Mouse (Mus musculus): Measurements from ENCODE around the gene 4430402I18Rik. TPM values are rescaled to one million over a fixed set of nuclear protein-coding genes. Genes with fewer than 3 reads are reported as not detected.
A peak's percentile ranks its signal among the peaks of the same experiment; 100 is the strongest.

The 4430402I18Rik gene
- polyA plus RNA-seq, 1 experiment from 2014 or later, result 0.43 TPM

DNA sequence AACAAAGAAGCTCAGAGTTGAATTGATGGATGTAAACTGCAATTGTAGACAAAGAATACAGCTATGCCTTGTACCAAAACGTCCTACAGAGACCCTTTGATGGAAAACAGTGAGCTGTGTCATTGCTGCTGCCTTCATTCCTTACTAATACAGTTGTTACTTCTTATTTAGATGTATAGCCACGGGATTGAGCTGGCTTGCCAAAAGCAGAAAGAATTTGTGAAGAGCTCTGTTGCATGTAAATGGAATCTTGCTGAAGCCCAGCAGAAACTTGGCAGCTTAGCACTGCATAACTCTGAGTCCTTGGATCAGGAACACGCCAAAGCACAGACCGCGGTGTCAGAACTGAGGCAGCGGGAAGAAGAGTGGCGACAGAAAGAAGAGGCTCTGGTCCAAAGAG lies 27.3 kb upstream of the 4430402I18Rik start:
- no peak overlapping the region for H3K9ac ChIP-seq
- H3K4me1 ChIP-seq, result peaks cover 8% of the 10 kb centered on the region
- 88% methylated on average over 7 of the region's 7 CpGs for WGBS
- H3K27me3 ChIP-seq, result no peaks in the 10 kb centered on the region
- no peak overlapping the region for H3K4me3 ChIP-seq
- no peak for ATAC-seq (ENCODE audit: low FRiP score, low read depth)
- H3K4me2 ChIP-seq (replicated peaks), result no peak overlapping the region
- no peak overlapping the region for H3K27ac ChIP-seq
- H3K36me3 ChIP-seq, result peaks cover 44% of the 10 kb centered on the region
- H3K9me3 ChIP-seq, result no peaks in the 10 kb centered on the region

DNA sequence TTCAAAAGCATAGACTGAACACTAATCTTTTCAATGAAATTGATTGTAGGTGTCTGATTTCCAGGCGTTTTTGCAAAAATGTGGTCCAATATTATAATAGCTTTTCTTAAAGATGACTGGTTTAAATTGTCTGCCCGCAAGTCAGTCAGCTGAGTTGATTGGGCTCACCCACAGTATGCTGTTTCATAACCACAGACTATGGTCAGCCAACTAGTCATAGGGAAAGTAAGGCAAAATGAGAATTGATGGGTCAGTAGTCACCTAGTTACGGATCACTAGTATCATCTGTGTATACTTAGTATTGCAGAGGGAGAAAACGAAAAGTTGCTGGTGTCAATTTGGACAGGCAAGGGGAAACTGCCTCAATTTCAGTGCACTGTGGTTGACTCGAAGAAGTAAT lies 23.8 kb upstream of the 4430402I18Rik start:
- peak overlapping the region; percentile 93 for H3K9ac ChIP-seq
- no peaks in the 10 kb centered on the region for H3K9me3 ChIP-seq
- no peak overlapping the region for H3K27ac ChIP-seq
- ATAC-seq (ENCODE audit: low FRiP score, low read depth), result no peak
- peak overlapping the region; percentile 88 for H3K4me3 ChIP-seq
- H3K4me2 ChIP-seq (replicated peaks), result peak overlapping the region; percentile 76
- H3K36me3 ChIP-seq, result peaks cover 30% of the 10 kb centered on the region
- peaks cover 14% of the 10 kb centered on the region for H3K4me1 ChIP-seq
- H3K27me3 ChIP-seq, result no peaks in the 10 kb centered on the region
- 62% methylated on average over 5 of the region's 5 CpGs for WGBS

DNA sequence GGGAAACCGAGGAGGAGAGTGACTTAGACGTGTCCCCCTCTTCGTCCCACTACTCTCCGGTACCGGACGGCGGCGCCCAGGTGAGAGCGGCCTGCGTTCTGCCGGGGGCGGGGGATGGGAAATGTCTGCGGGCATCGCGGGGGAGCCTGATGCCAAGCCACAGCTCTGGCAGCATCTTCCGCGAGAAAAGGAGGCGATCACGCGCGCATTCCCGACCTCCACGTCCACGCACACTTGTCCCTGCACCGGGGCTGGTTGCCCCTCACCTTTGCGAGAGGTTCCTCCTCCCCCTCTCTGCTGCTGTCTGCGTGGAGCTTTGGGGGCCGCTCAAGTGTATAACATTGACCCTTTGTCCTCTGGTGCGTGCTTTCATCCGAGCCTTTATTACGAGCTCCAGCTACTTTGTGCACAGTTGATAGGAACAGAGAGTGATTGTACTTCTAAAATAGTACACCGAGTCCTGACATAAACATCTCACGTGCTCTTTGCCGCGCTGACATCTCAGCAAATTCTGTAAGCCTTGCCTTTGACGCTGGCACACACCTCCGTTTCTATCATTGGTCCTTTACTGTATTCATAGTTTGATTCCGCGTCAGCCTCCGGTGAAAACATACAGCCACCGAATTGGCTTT lies 23.1 kb upstream of the 4430402I18Rik start:
- 1% methylated on average over 41 of the region's 41 CpGs for WGBS
- Histone ChIP-seq H3K4me1 (peaks cover 14% of the 10 kb centered on the region), H3K36me3 (peaks cover 24% of the 10 kb centered on the region), H3K4me2 (replicated peaks) (peak overlapping the region; percentile 76), H3K4me3 (peak overlapping the region; percentile 88), H3K27me3 (no peaks in the 10 kb centered on the region), H3K9me3 (no peaks in the 10 kb centered on the region), H3K27ac (peak overlapping the region; percentile 84), H3K9ac (peak overlapping the region; percentile 93)
- peak; percentile 45 for ATAC-seq (ENCODE audit: low FRiP score, low read depth)

DNA sequence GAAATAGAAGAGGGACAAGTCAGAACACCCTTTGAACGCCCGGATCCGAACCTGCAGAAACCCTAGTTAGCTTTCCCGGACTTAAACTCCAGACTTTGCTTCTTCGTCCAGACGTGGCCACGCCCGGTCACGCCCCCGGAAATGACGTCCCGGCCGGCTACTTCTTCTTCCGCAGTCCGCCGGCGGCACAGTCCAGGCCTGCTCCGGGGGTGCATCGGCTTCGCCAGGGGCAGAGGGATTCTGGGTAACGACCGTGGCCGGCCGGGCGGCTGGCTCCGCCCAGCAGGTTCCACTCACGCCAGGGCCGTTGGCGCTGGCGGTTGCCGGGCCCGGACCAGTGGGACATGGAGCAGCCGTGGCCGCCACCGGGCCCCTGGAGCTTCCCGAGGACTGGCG lies 22.6 kb upstream of the 4430402I18Rik start, which contains the start of gene Cdc37l1:
TSS of gene Cdc37l1 (plus strand) at position 159 of the 396 bp plus-strand sequence.
- peak within 1 kb of the TSS; percentile 84 for H3K27ac ChIP-seq
- peak within 1 kb of the TSS; percentile 76 for H3K4me2 ChIP-seq (replicated peaks)
- under 1% methylated on average over 37 of the region's 37 CpGs for WGBS
- H3K36me3 ChIP-seq, result peaks cover 19% of the 10 kb centered on the region
- peak within 1 kb of the TSS; percentile 88 for H3K4me3 ChIP-seq
- no peaks in the 10 kb centered on the region for H3K9me3 ChIP-seq
- H3K4me1 ChIP-seq, result peaks cover 14% of the 10 kb centered on the region
- peak within 1 kb of the TSS; percentile 93 for H3K9ac ChIP-seq
- peak; percentile 99 for ATAC-seq (ENCODE audit: low FRiP score, low read depth)
- H3K27me3 ChIP-seq, result no peaks in the 10 kb centered on the region

DNA sequence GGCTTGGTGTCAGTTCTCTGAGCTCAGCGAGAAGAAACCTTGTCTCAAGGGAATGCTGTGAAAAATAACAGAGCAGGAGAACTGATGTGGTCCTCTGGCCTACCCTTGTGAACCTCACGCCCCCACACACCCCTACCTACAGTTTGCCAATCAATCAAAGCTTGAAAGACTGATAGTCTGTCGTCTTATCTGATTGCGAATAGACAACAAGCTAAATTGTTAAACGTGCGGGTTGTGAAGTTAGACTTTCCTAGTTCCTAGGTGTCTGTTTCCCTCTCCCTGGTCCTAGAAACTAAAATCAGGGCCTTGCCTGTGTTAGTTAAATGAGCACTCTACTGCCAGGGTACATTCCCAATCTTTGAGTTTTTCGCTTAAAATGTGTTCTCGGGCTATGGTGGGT lies 21.9 kb upstream of the 4430402I18Rik start:
- Histone ChIP-seq H3K9ac (peak overlapping the region; percentile 93), H3K4me2 (replicated peaks) (peak overlapping the region; percentile 76), H3K27me3 (no peaks in the 10 kb centered on the region), H3K4me1 (peaks cover 14% of the 10 kb centered on the region), H3K36me3 (peaks cover 12% of the 10 kb centered on the region), H3K27ac (peak overlapping the region; percentile 61; the same call in 1 of the 2 replicates), H3K9me3 (no peaks in the 10 kb centered on the region), H3K4me3 (peak overlapping the region; percentile 88)
- 67% methylated on average over 8 of the region's 8 CpGs for WGBS
- ATAC-seq (ENCODE audit: low FRiP score, low read depth), result no peak

DNA sequence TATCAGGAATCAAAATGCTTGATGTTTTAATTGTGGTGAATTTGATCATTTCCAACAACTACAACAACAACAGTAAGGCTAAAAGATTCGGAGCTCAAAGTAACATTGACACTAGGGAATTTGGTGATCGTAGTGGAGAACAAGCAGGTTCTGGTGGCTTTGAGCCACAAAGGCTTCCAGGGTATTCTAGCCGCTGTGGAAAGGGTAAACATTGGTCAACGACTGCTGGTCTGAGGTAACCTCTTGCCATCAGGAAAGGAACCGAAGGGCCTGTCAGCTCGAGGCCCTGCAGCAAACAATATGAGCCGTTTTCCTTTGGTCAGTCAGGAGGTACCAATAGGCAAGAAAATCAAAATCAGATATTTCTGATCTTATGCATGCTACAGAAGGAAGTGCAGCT lies 15.0 kb upstream of the 4430402I18Rik start:
- Histone ChIP-seq H3K9me3 (no peaks in the 10 kb centered on the region), H3K4me3 (no peak overlapping the region), H3K4me2 (replicated peaks) (no peak overlapping the region), H3K9ac (no peak overlapping the region), H3K27me3 (no peaks in the 10 kb centered on the region), H3K27ac (no peak overlapping the region), H3K36me3 (no peaks in the 10 kb centered on the region), H3K4me1 (no peaks in the 10 kb centered on the region)
- 72% methylated on average over 7 of the region's 7 CpGs for WGBS
- ATAC-seq (ENCODE audit: low FRiP score, low read depth), result no peak

DNA sequence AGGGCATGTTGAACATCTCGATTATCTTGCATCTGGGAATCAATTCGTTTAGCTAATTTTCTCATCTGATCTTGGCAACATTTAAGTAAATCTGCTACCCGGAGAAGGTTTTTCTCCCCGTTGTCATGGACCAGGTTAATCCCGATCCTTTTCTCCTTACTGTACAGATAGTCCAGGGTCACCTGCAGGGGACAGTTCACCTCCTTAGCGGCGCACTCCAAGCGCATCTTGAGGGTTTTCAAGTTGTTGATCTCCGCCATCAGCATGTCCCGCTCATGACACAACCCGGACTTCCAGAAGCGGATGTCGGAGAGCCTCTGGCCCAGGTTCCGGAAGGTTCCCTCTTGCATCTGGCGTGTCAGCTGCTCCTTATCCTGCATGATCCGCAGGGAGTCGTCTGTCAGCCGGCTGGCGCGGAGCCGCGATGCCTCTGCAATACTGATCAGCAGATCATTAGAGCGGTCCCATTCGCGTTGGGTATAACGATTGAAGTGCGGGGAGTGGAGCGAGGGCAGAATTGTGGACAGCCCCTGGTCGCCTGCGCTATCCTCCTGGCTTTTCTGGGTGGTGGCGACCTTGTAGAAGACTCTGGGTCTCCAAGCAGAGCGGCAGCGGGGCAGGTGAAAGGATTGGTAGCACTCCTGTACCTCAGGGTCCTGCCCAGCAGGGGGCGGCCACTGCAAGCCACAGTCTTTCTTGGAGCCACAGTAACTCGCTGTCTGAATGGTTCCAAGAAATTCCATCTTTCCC lies 7.4 kb upstream of the 4430402I18Rik start:
- Histone ChIP-seq H3K4me1 (peaks cover 4% of the 10 kb centered on the region; the same call in 1 of the 2 replicates), H3K4me2 (replicated peaks) (peak overlapping the region; percentile 74), H3K9ac (peak overlapping the region; percentile 50; the same call in 1 of the 2 replicates), H3K36me3 (no peaks in the 10 kb centered on the region), H3K27me3 (peaks cover 9% of the 10 kb centered on the region), H3K27ac (no peak overlapping the region), H3K4me3 (peak overlapping the region; percentile 41), H3K9me3 (no peaks in the 10 kb centered on the region)
- WGBS, result 21% methylated on average over 35 of the region's 35 CpGs
- ATAC-seq (ENCODE audit: low FRiP score, low read depth), result no peak; the same call in 1 of the 2 replicates

DNA sequence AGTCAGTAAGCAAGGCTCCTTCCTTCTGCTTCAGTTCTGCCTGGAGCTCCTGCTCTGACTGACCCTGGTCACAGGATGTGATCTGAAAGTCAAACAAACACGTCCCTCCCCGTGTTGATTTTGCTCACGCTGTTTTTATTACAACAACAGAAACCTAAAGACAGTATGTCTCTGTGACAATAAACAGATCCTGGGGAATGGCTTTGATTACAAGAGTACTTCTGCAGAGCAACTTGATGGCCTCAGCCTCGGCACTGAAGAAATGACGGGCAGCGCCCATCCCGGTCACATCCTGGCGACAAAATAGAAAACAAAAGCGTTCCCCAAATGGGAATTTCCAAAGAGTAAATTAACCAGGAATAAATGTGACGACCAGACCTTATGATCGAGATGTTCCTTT lies 2.7 kb upstream of the 4430402I18Rik start:
- H3K36me3 ChIP-seq, result no peaks in the 10 kb centered on the region
- peaks cover 9% of the 10 kb centered on the region for H3K27me3 ChIP-seq
- peaks cover 14% of the 10 kb centered on the region; the same call in 1 of the 2 replicates for H3K4me1 ChIP-seq
- no peak overlapping the region for H3K4me3 ChIP-seq
- no peak overlapping the region for H3K9ac ChIP-seq
- H3K4me2 ChIP-seq (replicated peaks), result no peak overlapping the region
- 42% methylated on average over 11 of the region's 11 CpGs for WGBS
- ATAC-seq (ENCODE audit: low FRiP score, low read depth), result no peak
- H3K9me3 ChIP-seq, result no peaks in the 10 kb centered on the region
- no peak overlapping the region for H3K27ac ChIP-seq

DNA sequence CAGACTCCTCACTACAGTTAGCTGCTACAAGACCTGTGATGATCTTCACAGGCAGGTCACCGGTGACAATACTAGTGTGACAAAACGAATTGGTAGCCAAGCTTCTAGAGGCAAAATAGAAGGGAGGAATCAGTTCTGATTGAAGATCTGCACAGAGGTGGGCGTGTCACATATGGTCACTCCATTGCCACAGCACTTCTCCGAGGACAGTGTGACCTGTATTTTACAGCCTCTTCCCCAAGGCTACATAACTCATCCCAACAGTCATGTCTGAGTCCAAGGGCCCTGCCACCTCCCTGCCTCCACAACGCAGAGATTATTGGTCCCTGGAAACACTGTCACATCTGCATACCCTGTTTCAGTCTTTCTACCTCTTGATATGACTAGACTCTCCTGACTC lies 1.6 kb upstream of the 4430402I18Rik start:
- ATAC-seq (ENCODE audit: low FRiP score, low read depth), result no peak

GRCm38 (mm10) chr19:28968178-28968577 lies 578 bp upstream of the 4430402I18Rik start:
- Histone ChIP-seq H3K9ac (no peak overlapping the region), H3K27ac (no peak overlapping the region), H3K4me1 (peaks cover 20% of the 10 kb centered on the region), H3K27me3 (0 out of 2 replicates have a peak, but pooled peaks cover 6% of the 10 kb centered on the region), H3K4me2 (replicated peaks) (no peak overlapping the region), H3K9me3 (no peaks in the 10 kb centered on the region), H3K4me3 (no peak overlapping the region), H3K36me3 (no peaks in the 10 kb centered on the region)
- 68% methylated on average over 4 of the region's 4 CpGs for WGBS
- ATAC-seq (ENCODE audit: low FRiP score, low read depth), result no peak

More for the DNA sequence above, 1.6 kb upstream of the 4430402I18Rik start:
- Histone ChIP-seq H3K4me2 (replicated peaks) (no peak overlapping the region), H3K4me3 (no peak overlapping the region), H3K9me3 (no peaks in the 10 kb centered on the region), H3K36me3 (no peaks in the 10 kb centered on the region), H3K4me1 (peaks cover 16% of the 10 kb centered on the region), H3K27me3 (0 out of 2 replicates have a peak, but pooled peaks cover 6% of the 10 kb centered on the region), H3K27ac (no peak overlapping the region), H3K9ac (no peak overlapping the region)
- 80% methylated on average over 5 of the region's 5 CpGs for WGBS

- Histone ChIP-seq H3K27me3 (0 out of 2 replicates have a peak, but pooled peaks cover 6% of the 10 kb centered on the region), H3K4me3 (peak overlapping the region; percentile 84), H3K9ac (peak overlapping the region; percentile 82), H3K4me1 (peaks cover 20% of the 10 kb centered on the region), H3K4me2 (replicated peaks) (peak overlapping the region; percentile 95), H3K36me3 (no peaks in the 10 kb centered on the region), H3K27ac (no peak overlapping the region), H3K9me3 (no peaks in the 10 kb centered on the region)
- ATAC-seq (ENCODE audit: low FRiP score, low read depth), result no peak
- 7% methylated on average over 16 of the region's 16 CpGs for WGBS
These were observed 3.1 kb downstream of the 4430402I18Rik start for GRCm38 (mm10) chr19:28964552-28964903.

DNA sequence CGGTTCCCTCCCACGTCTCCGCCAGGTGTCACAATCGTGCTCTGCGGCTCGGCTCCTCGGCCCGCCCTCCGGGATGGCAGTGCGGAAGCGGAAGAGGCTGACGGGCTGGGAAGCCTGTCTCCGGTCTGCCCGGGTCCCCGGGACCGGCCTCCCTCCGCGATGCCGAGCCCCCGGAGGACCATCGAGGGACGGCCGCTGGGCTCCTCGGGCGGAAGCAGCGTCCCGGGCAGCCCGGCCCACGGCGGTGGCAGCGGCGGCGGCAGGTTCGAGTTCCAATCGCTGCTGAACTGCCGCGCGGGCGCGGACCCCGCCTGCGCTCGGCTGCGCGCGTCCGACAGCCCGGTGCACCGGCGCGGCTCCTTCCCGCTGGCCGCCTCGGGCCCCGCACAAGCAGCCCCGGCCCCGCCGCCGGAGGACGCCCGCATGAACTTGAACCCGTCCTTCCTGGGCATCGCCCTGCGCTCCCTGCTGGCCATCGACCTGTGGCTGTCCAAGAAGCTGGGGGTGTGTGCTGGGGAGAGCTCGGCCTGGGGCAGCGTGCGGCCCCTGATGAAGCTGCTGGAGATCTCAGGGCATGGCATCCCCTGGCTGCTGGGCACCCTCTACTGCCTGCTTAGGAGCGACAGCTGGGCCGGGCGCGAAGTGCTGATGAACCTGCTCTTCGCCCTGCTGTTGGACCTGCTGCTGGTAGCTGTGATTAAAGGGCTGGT lies 3.6 kb downstream of the 4430402I18Rik start, which contains the start of gene Plpp6:
TSS of gene Plpp6 (plus strand) at position 112 of the 710 bp plus-strand sequence.
- Histone ChIP-seq H3K4me3 (peak within 1 kb of the TSS; percentile 84), H3K36me3 (no peaks in the 10 kb centered on the region), H3K27ac (no peak within 1 kb of the TSS), H3K27me3 (0 out of 2 replicates have a peak, but pooled peaks cover 6% of the 10 kb centered on the region), H3K9ac (peak within 1 kb of the TSS; percentile 82), H3K4me1 (peaks cover 20% of the 10 kb centered on the region), H3K4me2 (replicated peaks) (peak within 1 kb of the TSS; percentile 95), H3K9me3 (no peaks in the 10 kb centered on the region)
- under 1% methylated on average over 59 of the region's 73 CpGs for WGBS
- ATAC-seq (ENCODE audit: low FRiP score, low read depth), result peak; percentile 81
